Mouse (Mus musculus): ENCODE data around the gene C1d.
A peak's percentile ranks its signal among the peaks of the same experiment; 100 is the strongest.
"Not testable (repeated sequence)": the region's sequence is repeated elsewhere in the genome, so short reads cannot be mapped to it uniquely, and the experiment has no call there.

C1d gene

DNA sequence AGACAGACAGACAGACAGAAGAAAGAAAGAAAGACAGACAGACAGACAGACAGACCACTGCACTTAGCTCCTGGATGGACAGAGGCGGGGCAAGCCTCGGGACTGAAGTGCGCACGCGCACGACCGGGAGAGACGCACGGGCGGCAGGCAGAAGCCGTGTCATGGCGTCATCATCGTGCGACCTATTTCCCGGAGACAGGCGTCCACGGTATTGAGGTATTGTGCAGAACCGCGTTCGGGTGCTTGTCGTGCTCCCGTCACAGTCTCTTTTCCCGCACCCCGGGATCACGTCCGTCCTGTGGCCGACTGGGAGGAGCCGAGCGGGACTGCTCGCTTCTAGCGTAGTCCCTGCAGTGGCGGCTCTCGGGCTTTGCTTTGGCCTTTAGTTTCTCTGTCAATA, at the start of gene C1d:
TSS of gene C1d (plus strand) at position 137 of the 400 bp plus-strand sequence.
- peak; percentile 88 for DNase-seq (ENCODE audit: low spot score)

DNA sequence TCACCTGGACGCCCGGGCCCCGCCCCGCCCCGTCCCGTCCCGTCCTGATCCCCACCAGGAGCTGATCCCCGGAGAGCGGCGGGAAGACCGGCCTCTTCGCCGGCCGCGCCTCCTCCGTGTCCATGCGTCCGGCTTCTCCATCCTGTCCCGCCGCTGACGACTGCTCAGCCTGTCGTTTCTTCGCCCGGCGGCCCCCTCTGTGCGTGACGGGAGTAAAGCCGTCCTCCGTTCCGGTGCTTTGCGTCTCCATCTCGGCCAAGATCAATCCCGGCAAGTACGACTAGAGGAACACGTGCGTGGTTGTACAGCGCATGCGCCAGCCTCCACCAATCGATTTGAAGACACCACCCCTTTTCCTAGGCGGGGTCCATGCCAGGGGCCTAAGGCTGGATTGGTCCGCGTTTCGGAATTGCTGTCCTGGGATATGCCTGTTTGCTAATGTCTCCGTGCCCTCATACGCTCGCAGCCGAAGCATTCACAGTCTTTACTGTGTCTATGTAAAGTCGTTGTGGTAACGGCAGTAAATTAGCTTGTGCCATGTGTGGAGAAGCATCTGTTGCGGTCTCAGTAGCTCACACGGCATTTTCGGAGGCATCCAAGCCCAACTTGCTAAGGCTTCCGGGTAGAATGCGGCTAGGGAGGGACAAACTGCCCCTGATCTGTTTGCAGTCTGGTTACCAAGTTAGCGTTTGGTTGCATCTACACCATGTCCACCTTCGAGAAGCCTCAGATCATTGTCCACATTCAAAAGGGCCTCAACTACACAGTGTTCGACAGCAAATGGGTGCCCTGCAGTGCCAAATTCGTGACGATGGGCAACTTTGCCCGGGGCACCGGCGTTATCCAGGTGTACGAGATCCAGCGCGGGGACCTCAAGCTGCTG, 45.9 kb upstream of the C1d start, which contains the start of gene Pno1:
TSS of gene Pno1 (minus strand) at position 311 of the 883 bp plus-strand sequence.
- DNase-seq (ENCODE audit: low spot score), result peak; percentile 96

DNA sequence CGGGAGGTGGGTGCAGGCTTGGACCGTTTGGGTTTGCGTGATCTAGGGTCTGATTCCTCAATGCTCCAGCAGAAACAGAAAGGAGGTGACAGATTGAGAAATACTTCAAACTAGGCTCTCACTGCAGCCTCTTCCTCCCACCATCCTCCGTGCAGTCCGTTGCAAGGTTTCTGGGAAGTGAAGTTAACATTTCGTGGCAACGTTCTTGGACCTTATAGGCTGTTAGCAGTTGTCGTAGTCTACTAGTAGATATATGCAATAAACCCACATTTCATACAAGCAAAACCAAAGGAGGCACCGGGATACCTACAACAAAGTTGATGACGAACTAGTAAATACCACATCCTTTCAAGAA, 45.3 kb upstream of the C1d start:
- DNase-seq (ENCODE audit: low spot score), result no peak

DNA sequence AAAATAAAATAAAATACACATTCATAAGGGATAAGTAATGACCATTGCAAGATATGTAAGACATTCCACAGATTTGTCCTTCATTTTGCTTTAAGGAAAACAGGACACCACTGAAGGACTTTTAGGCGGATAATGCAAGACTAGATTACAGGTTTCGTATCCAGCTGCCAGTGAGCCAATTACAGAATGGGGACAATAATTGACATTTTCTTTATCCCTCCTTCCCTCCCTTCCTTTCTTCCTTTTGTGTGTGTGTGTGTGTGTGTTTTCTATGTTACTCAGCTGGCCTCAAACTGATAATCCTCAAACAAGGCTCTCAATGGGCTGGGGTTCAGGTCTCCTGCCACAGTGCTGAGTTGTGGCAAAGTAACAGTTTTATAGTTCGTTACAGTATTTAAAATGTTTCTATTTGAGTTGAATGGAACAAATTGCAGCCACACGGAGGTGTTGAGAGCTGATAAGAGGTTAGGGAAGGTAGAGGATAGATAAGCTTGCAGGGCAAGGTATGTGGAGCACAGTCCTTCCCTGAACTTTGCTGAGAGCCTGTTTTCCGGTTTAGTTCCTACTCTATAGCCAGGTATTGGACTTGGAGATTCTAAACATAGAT, 44.4 kb upstream of the C1d start:
- no peak for DNase-seq (ENCODE audit: low spot score)

DNA sequence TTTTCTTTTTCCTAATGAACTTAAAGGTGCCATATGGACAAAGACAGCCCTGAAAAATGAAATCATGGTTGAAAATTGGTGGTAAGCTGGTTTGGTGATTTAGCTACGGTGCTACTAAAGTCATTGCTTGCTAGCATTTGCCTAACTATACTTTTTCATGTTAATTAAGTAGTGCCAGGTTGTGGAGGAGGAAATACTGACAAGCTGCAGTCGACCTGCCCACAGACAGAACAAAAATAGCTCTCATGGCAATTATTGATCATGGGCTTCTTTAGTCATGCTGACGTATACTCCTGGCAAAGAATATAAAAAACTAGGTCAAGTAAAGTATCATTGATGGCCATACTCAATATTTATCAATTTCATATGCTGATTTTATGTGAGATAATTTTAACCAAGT, 41.9 kb upstream of the C1d start:
- DNase-seq (ENCODE audit: low spot score), result no peak

DNA sequence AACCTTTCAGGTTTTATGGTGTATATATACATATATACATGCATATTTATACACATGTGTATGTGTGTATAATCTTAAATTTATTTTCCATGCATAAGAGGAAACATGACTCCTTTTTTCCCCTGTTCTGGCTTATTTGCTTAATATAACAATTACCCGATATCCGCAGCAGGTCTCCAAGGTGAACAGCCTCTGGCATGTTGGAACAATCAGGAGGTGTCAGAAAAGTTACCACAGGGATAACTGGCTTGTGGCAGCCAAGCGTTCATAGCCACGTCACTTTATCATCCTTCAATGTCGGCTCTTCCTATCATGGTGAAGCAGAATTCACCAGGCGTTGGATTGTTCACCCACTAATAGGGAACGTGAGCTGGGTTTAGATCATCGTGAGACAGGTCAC, 36.3 kb upstream of the C1d start:
- DNase-seq (ENCODE audit: low spot score), result no peak

DNA sequence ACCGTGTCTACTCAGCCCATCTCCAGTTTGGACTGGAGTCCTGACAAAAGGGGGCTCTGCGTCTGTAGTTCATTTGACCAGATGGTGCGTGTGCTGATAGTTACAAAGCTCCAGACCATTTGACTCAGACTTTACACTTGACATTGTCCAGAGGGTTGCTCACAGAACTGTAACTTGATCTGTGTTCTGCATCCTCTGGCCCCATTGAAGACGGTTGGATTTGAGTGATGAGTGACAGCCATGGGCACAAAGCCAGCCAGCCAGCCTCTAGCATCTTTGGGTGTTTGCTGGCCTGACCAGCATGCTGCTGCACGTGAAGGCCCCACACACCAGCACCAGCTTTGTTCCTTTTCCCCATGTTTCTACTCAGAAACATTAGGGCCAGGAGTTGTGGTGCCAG, 24.6 kb upstream of the C1d start:
- peak; percentile 6 for DNase-seq (ENCODE audit: low spot score)

DNA sequence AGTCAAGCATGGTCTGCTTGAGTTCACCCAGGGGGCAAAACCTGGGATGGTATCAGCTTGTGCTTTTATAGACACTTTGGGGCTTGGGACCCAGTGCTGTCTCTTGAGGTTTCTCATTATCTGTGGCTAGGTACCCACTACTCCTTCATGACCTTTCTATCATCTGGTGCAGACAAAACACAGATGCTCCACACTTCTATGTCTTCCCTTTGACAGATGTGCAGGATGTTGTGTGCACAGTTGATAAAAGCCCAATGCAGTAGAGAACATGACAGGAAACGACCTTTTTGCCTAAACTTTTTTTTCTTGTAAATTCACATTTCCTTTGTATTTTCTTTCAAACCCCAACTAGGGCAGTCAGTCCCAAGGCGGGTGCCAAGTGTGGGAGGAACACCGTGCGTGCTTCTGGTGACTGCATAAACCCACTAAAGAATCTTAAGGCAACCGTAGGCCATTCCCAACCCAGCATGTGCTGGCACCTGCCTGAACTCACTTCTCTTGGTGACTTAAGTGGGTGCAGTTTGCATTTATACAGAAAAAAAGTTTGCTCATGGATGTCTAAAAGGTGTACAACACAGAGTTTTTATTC, 20.8 kb upstream of the C1d start:
- no peak for DNase-seq (ENCODE audit: low spot score)

DNA sequence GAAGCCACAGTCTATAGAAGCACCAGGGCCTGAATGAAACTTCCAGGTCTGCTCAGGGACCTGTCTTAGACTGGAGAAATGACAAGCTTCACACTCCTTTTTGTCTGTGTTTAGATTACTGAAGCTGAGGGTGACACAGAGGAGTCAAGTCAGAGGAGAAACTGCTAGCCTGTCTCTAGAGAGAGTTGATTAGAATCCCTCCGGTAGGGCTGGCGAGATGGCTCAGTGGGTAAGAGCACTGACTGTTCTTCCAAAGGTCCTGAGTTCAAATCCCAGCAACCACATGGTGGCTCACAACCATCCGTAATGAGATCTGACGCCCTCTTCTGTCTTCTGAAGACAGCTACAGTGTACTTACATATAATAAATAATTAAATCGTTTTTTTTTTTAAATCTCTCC, 18.8 kb upstream of the C1d start:
- DNase-seq (ENCODE audit: low spot score), result not testable (repeated sequence)

DNA sequence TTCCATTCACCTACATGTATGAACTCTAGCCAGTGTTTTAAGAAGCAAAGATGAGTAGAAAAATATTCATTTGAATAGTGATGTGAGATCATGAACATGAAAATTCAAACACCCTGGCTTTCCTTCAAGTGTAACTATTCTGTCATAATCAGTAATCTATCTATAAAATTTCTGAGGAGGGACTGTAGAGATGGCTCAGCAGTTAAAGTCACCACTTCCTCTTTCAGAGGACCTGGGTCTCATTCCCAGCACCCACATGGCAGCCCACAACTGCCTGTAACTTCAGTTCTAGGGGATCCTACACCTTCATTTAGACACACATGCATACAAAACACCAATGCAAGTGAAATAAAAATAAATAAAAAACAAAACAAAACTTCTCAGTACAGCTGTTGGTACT, 8.7 kb upstream of the C1d start:
- no peak for DNase-seq (ENCODE audit: low spot score)

DNA sequence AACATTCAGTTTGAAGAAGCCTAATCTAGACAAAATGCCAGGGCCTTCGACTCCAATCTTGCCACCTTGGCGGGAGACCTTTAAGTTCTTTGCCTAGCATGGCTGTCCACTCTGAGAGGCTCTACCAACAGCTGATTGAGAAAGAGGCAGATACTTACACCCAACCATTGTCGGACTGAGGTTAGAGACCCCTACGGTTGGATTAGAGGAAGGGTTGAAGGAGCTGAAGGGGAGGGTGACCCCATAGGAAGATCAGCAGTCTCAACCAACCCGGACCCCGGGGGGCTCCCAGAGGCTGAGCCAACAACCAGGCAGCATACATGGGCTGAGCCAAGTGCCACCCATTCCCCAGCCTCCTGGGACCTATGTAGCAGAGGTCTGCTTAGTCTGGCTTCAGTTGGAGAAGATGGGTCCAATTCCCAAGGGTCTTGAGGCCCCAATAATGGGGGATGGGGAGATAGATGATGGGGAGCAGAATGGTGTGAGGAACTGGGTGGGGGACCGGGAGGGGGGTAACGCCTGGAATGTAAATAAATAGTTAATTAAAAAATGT, 490 bp upstream of the C1d start:
- DNase-seq (ENCODE audit: low spot score), result peak; percentile 4

DNA sequence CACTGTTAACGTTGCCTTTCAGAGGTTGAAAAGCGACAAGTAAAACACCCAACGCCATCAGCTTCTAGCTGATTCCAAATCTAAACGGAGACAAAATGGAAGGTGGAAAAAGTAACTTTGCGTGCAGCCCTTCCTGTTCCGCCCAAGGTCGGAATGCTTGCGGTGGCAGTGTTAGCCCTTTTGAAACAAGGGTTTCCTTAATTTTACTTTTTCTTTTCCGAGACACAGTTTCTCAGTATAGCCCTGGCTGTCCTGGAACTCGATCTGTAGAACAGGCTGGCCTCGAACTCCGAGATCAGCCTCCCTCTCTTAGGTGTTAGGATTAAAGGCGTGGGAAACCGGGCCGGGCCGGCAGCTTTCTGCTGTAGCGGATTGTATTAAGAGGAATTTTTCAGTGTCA, 482 bp downstream of the C1d start:
- peak; percentile 38 for DNase-seq (ENCODE audit: low spot score)

DNA sequence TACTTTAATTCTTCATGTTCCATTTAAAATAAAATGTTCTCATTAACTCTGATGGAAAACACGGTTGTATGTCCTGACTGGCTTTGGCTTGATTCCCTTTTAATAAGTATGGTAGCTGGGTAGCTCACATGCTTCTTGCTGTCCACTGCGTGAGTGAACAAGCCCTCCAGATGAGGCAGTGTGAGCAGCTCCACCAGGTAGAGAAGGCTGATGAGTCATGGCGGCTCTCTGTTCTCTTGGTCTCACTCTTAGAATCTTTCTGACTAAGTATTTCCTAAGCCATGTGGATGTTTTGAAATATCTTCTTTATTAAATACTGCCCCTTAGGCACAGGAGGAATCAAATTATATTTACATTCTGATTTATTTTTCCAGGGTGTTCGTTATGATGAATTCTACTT, 9.8 kb downstream of the C1d start:
- no peak for DNase-seq (ENCODE audit: low spot score)

DNA sequence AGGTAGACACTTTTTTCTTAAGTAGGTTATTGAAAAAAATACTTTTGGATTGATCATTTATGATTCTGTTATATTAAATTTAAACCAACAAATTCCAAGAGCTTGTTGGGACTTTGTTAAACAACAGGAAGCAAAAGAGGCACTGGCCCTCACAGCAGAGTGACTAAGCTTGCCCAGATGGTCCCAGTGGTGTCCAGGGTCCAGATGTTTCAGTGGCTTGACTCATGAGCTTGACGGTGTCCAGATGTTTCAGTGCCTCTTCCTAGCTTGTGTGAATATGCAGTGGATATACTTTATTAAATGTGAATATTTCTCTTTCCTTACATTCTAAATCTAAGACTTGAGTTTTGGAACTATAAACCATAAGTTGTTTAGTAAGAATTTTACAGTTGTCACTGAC, 11.4 kb downstream of the C1d start:
- DNase-seq (ENCODE audit: low spot score), result no peak

DNA sequence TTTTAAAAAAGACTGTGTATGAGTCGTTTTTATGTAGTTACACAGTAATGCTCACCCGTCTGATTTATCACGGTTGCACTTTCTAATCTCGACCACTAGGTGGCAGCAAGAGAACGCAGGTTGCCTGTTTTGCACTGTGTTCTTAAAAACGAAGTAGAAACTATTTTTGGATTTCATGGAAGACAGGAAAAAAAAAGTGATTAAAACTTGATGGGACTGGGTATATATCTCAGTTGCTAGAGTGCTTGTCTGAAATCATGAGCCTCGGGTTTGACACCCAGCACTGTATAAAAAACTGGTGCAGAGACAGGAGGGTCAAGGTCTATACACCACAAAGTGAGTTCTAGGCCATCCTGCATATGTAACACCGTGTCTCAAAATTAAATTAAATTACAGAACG, 22.6 kb downstream of the C1d start:
- DNase-seq (ENCODE audit: low spot score), result peak; percentile 26

DNA sequence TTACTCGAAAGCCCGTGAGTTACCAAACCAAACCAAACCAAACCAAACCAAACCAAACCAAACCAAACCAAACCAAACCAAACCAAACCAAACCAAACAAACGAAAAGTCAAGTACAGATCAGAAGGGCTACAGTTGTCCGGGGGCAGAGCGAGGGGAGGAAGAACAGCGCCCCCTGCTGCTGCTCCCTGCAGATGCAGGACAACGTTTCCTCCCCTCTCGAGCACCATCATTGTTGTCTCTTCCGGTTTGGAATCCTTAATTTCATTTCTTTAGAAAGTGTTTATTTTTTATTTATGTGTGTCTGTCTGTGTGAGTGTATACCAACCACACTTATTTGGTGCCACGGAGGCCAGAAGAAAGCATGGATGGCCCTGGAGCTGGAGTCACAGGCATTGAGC, 26.7 kb downstream of the C1d start:
- no peak for DNase-seq (ENCODE audit: low spot score)

DNA sequence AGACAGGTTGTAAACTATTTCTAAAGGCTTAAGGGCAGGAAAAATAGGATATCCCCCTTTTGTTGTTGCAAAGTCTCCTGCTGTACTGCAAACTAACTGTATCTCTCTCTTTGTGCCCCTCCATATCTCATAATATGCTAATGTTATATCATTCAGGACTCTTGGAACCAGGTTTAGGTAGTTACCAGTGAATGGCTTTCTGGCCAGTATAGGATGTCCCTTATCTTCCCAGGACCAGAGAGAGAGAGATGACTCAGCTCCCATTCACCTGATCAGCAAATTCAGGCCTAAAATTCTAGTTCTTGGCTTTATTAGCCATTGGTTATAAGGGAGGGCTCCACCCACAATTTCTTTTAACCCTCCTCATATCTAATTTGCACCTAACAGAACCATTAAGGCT, 31.5 kb downstream of the C1d start:
- DNase-seq (ENCODE audit: low spot score), result no peak

DNA sequence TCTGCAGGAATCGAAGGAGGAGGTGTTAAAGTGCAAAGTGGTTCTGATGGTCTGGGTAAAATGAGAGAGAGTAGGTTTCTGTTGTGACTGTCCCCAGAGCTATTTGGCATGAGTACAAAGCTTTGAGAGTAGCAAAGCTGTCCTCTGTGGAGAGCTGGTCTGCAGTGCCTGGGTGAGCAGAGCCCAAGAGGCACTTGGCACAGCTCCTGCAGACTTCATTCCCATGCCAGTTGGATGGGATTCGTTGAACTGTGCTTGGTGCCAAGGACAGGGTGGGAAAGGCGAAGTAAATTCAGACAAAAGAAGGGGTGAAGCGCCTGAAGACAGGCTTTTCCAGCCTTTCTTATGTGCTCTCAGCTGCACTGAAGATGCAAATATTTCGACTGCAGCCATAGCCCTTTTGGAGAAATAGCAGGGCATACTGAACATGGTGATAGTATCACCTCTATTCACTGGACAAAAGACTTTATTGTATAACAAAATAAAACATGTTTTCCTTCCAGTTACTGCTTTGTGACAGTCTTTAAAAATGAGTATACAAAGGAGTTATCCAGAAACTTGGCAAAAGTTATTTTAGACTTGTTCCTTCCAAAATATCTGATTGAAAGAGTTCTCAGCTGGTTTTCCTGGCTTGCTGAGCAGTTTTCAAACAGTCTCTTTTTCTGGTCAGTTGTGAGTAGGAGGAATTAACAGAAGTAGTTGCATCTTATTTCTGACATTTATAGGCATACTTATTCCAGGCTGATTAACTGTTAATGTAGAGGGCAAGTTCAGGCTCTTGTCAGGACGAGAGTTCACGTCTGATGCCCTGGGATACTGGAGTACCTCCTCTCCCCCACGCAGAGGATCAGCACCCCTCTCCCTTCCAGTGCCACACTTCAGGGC, 48.9 kb downstream of the C1d start:
- no peak for DNase-seq (ENCODE audit: low spot score)

DNA sequence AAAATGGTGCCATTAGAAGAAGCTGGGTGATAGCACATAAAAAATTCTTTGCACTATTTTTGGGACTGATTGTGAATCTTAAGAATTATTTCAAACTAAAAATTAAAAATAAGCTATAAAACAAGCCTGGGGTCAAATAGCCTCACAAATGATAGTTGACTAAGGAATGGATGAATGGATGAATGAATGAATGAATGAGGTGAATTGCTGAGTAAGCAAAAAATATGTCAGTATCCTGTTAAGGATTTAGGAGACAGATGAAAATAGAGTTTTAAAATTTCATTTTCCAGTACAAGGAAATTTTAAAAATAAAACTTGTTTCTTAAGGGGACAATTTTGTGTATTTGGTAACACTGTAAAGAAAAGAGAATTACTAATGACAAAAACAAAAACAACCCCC, 50.1 kb downstream of the C1d start:
- no peak for DNase-seq (ENCODE audit: low spot score)
